Mouse (Mus musculus): ENCODE results near the gene Tmem52.
"Not testable (repeated sequence)": the region's sequence is repeated elsewhere in the genome, so short reads cannot be mapped to it uniquely, and the experiment has no call there.

Tmem52 gene

GRCm38 (mm10) chr4:155468952-155469351 lies at the start of gene Tmem52:
TSS of gene Tmem52 (plus strand) at chr4:155469114.
- no peak for DNase-seq

- DNase-seq = no peak
These were observed 48.8 kb upstream of the Tmem52 start for GRCm38 (mm10) chr4:155420137-155420536.

- not testable (repeated sequence) for DNase-seq
These were observed 47.2 kb upstream of the Tmem52 start for GRCm38 (mm10) chr4:155421412-155422370.

GRCm38 (mm10) chr4:155423988-155424387 lies 44.9 kb upstream of the Tmem52 start:
- DNase-seq = no peak

GRCm38 (mm10) chr4:155426272-155426671 lies 42.6 kb upstream of the Tmem52 start:
- no peak for DNase-seq

- no peak for DNase-seq
These were observed 40.5 kb upstream of the Tmem52 start for GRCm38 (mm10) chr4:155428442-155428841.

GRCm38 (mm10) chr4:155429202-155429601 lies 39.7 kb upstream of the Tmem52 start:
- DNase-seq = no peak

- no peak for DNase-seq
These were observed 36.6 kb upstream of the Tmem52 start for GRCm38 (mm10) chr4:155432358-155432757.

GRCm38 (mm10) chr4:155433993-155434392 lies 34.9 kb upstream of the Tmem52 start:
- no peak for DNase-seq

GRCm38 (mm10) chr4:155442808-155443207 lies 26.1 kb upstream of the Tmem52 start:
- DNase-seq = no peak

- no peak for DNase-seq
These were observed 17.3 kb upstream of the Tmem52 start for GRCm38 (mm10) chr4:155451597-155451996.

- no peak for DNase-seq
These were observed 10.3 kb upstream of the Tmem52 start for GRCm38 (mm10) chr4:155458575-155458974.

GRCm38 (mm10) chr4:155463050-155463449 lies 5.9 kb upstream of the Tmem52 start:
- DNase-seq = no peak

- no peak for DNase-seq
These were observed 5.3 kb upstream of the Tmem52 start for GRCm38 (mm10) chr4:155463611-155464010.

- DNase-seq = no peak
These were observed 4.9 kb upstream of the Tmem52 start for GRCm38 (mm10) chr4:155464061-155464460.

GRCm38 (mm10) chr4:155465607-155466006 lies 3.3 kb upstream of the Tmem52 start:
- no peak for DNase-seq

GRCm38 (mm10) chr4:155466080-155466479 lies 2.8 kb upstream of the Tmem52 start:
- no peak for DNase-seq

GRCm38 (mm10) chr4:155467237-155468010 lies 1.5 kb upstream of the Tmem52 start:
- no peak for DNase-seq

GRCm38 (mm10) chr4:155469590-155470262 lies 812 bp downstream of the Tmem52 start:
- no peak for DNase-seq

- DNase-seq = no peak
These were observed 1.5 kb downstream of the Tmem52 start for GRCm38 (mm10) chr4:155470263-155470953.

- DNase-seq = no peak
These were observed 2.1 kb downstream of the Tmem52 start for GRCm38 (mm10) chr4:155470997-155471396.

GRCm38 (mm10) chr4:155471406-155471805 lies 2.5 kb downstream of the Tmem52 start:
- no peak for DNase-seq
